In genomic region chr17:56499229-56499628, GRCm38 (mm10) we compare ENCODE assay signal across 32 mouse cellular contexts. TPM values are rescaled to one million over a fixed set of nuclear protein-coding genes. Genes with fewer than 3 reads are reported as not detected.
A peak's percentile ranks its signal among the peaks of the same experiment; 100 is the strongest.
DNase-seq lines count a peak whose midpoint lies in the region; ATAC-seq and TF ChIP-seq lines count a peak whose summit lies in the region.
"Had no signal": no experiment of that assay in that cellular context is flagged by ENCODE, and none has a peak within 500 bp of the region (broad histone marks: within the 10 kb centered on the region; RNA-seq: fewer than 3 reads in every experiment).

No protein-coding gene starts in this region.

- peaks cover 7% of the 10 kb centered on the region for H3K27me3 ChIP-seq in forebrain, embryonic 12.5 days
- no peaks in the 10 kb centered on the region for H3K27me3 ChIP-seq in forebrain, postnatal 0 days (ENCODE audit: insufficient read depth, low read length)
- H3K27me3 ChIP-seq in hindbrain, embryonic 11.5 days (ENCODE audit: control insufficient read depth, insufficient read depth, low read length) = no peaks in the 10 kb centered on the region
- H3K27me3 ChIP-seq in hindbrain, embryonic 10.5 days (ENCODE audit: insufficient read depth, poor library complexity, severe bottlenecking) = no peaks in the 10 kb centered on the region
- no peaks in the 10 kb centered on the region for H3K27me3 ChIP-seq in midbrain, embryonic 14.5 days (ENCODE audit: control insufficient read depth, insufficient read depth, low read length)
- H3K27me3 ChIP-seq in midbrain, embryonic 11.5 days (ENCODE audit: control insufficient read depth, insufficient read depth, low read length) = no peaks in the 10 kb centered on the region
- H3K27me3 ChIP-seq: embryonic facial prominence, embryonic 12.5 days; embryonic facial prominence, embryonic 15.5 days; heart, embryonic 13.5 days had no signal

- no peak for DNase-seq in forebrain, postnatal 0 days
- no peak for DNase-seq in hindbrain, embryonic 11.5 days (ENCODE audit: low spot score)
- no peak for DNase-seq in hindbrain, embryonic 10.5 days (ENCODE audit: low spot score)
- no peak for DNase-seq in midbrain, embryonic 14.5 days
- DNase-seq in midbrain, embryonic 11.5 days (ENCODE audit: low spot score, missing footprints) = no peak
- DNase-seq in brain, embryonic 14.5 days (ENCODE audit: low read depth) = peak; percentile 76
- DNase-seq in kidney, postnatal 25 days = no peak
- DNase-seq: adrenal gland, adult 8-10 months; adrenal gland, postnatal 25 days; cerebellum, adult 11 months; cerebellum, adult 2 months; cerebellum, adult 9-11 months; cerebellum, postnatal 25 days; gastrocnemius, postnatal 10 days; gastrocnemius, postnatal 36 days; heart, adult 2 months; heart, postnatal 14 days; heart, postnatal 4 days had no signal

- H3K4me3 ChIP-seq in forebrain, embryonic 12.5 days (replicated peaks) = no peak overlapping the region
- no peak overlapping the region for H3K4me3 ChIP-seq in forebrain, postnatal 0 days (ENCODE audit: low read depth, low read length)
- no peak overlapping the region for H3K4me3 ChIP-seq in hindbrain, embryonic 11.5 days (ENCODE audit: low read depth, low read length)
- H3K4me3 ChIP-seq in hindbrain, embryonic 10.5 days = no peak overlapping the region
- H3K4me3 ChIP-seq in midbrain, embryonic 14.5 days (replicated peaks; ENCODE audit: low read depth, low read length) = no peak overlapping the region
- H3K4me3 ChIP-seq in midbrain, embryonic 11.5 days (ENCODE audit: low read depth, low read length) = no peak overlapping the region
- H3K4me3 ChIP-seq: embryonic facial prominence, embryonic 12.5 days; embryonic facial prominence, embryonic 15.5 days; heart, adult 2 months; heart, embryonic 10.5 days; heart, embryonic 13.5 days had no signal

- WGBS in forebrain, embryonic 12.5 days = 62% methylated on average over 5 of the region's 5 CpGs
- 42% methylated on average over 5 of the region's 5 CpGs for WGBS in forebrain, postnatal 0 days
- 70% methylated on average over 5 of the region's 5 CpGs for WGBS in hindbrain, embryonic 11.5 days
- 72% methylated on average over 5 of the region's 5 CpGs for WGBS in hindbrain, embryonic 10.5 days
- WGBS in midbrain, embryonic 14.5 days = 55% methylated on average over 5 of the region's 5 CpGs
- 80% methylated on average over 5 of the region's 5 CpGs for WGBS in midbrain, embryonic 11.5 days

- ATAC-seq in forebrain, embryonic 12.5 days (ENCODE audit: low FRiP score) = peak; percentile 18; the same call in 1 of the 2 replicates
- ATAC-seq in forebrain, postnatal 0 days = no peak
- peak; percentile 43; the same call in 1 of the 2 replicates for ATAC-seq in hindbrain, embryonic 11.5 days (ENCODE audit: low FRiP score)
- peak; percentile 21; the same call in 1 of the 2 replicates for ATAC-seq in midbrain, embryonic 14.5 days (ENCODE audit: low FRiP score, low TSS enrichment)
- ATAC-seq in midbrain, embryonic 11.5 days (ENCODE audit: low FRiP score) = no peak
- ATAC-seq: activated CD4-positive, CD25-positive, alpha-beta regulatory T cell, adult 4 months; intestine, postnatal 0 days had no signal

- H3K36me3 ChIP-seq in forebrain, embryonic 12.5 days (replicated peaks) = no peaks in the 10 kb centered on the region
- H3K36me3 ChIP-seq in forebrain, postnatal 0 days (ENCODE audit: insufficient read depth) = no peaks in the 10 kb centered on the region
- no peaks in the 10 kb centered on the region for H3K36me3 ChIP-seq in hindbrain, embryonic 11.5 days (ENCODE audit: control insufficient read depth, insufficient read depth, low read length)
- no peaks in the 10 kb centered on the region for H3K36me3 ChIP-seq in hindbrain, embryonic 10.5 days
- no peaks in the 10 kb centered on the region for H3K36me3 ChIP-seq in midbrain, embryonic 14.5 days (ENCODE audit: control insufficient read depth, insufficient read depth, low read length)
- H3K36me3 ChIP-seq in midbrain, embryonic 11.5 days (ENCODE audit: control insufficient read depth, insufficient read depth, low read length) = no peaks in the 10 kb centered on the region
- H3K36me3 ChIP-seq: embryonic facial prominence, embryonic 12.5 days; embryonic facial prominence, embryonic 15.5 days; heart, embryonic 10.5 days; heart, embryonic 13.5 days had no signal

- TF ChIP-seq POLR2A in brain, embryonic 14.5 days (IDR thresholded peaks at IDR 0.05; ENCODE audit: borderline replicate concordance, extremely low read depth, insufficient read depth, insufficient read length, poor library complexity, severe bottlenecking) = no peak

- H3K4me1 ChIP-seq in forebrain, embryonic 12.5 days = peaks cover 22% of the 10 kb centered on the region
- peaks cover 7% of the 10 kb centered on the region; the same call in 1 of the 2 replicates for H3K4me1 ChIP-seq in forebrain, postnatal 0 days (ENCODE audit: insufficient read depth)
- no peaks in the 10 kb centered on the region for H3K4me1 ChIP-seq in hindbrain, embryonic 11.5 days (replicated peaks; ENCODE audit: control insufficient read depth, insufficient read depth, low read length)
- peaks cover 8% of the 10 kb centered on the region; the same call in 1 of the 2 replicates for H3K4me1 ChIP-seq in hindbrain, embryonic 10.5 days (replicated peaks)
- no peaks in the 10 kb centered on the region for H3K4me1 ChIP-seq in midbrain, embryonic 14.5 days (ENCODE audit: control insufficient read depth, insufficient read depth, low read length)
- no peaks in the 10 kb centered on the region for H3K4me1 ChIP-seq in midbrain, embryonic 11.5 days (ENCODE audit: control insufficient read depth, insufficient read depth, low read length)
- H3K4me1 ChIP-seq: embryonic facial prominence, embryonic 12.5 days; heart, embryonic 10.5 days; heart, embryonic 13.5 days had no signal

- no peak for TF ChIP-seq CTCF in forebrain, postnatal 0 days (IDR thresholded peaks at IDR 0.05; ENCODE audit: low read depth)
- no peak for TF ChIP-seq CTCF in brain, embryonic 14.5 days (IDR thresholded peaks at IDR 0.05; ENCODE audit: borderline replicate concordance, extremely low read depth, insufficient read depth, insufficient read length)

- H3K27ac ChIP-seq in forebrain, embryonic 12.5 days = no peak overlapping the region
- no peak overlapping the region for H3K27ac ChIP-seq in forebrain, postnatal 0 days (ENCODE audit: low read depth, low read length)
- H3K27ac ChIP-seq in hindbrain, embryonic 11.5 days (ENCODE audit: low read depth, low read length) = no peak overlapping the region
- H3K27ac ChIP-seq in hindbrain, embryonic 10.5 days = no peak overlapping the region
- H3K27ac ChIP-seq in midbrain, embryonic 14.5 days (replicated peaks; ENCODE audit: low read depth, low read length) = no peak overlapping the region
- H3K27ac ChIP-seq in midbrain, embryonic 11.5 days (ENCODE audit: low read depth, low read length) = no peak overlapping the region
- H3K27ac ChIP-seq: embryonic facial prominence, embryonic 12.5 days; embryonic facial prominence, embryonic 15.5 days; heart, adult 2 months; heart, embryonic 10.5 days; heart, embryonic 13.5 days; hindbrain, embryonic 14.5 days had no signal

- no peak overlapping the region for H3K9ac ChIP-seq in forebrain, embryonic 12.5 days
- no peak overlapping the region for H3K9ac ChIP-seq in forebrain, postnatal 0 days
- no peak overlapping the region for H3K9ac ChIP-seq in hindbrain, embryonic 11.5 days (ENCODE audit: low read depth, low read length)
- H3K9ac ChIP-seq in midbrain, embryonic 14.5 days (replicated peaks; ENCODE audit: low read length) = no peak overlapping the region
- H3K9ac ChIP-seq in midbrain, embryonic 11.5 days (ENCODE audit: low read length) = no peak overlapping the region
- H3K9ac ChIP-seq: embryonic facial prominence, embryonic 12.5 days; embryonic facial prominence, embryonic 15.5 days; heart, embryonic 13.5 days; hindbrain, embryonic 14.5 days had no signal

- H3K9me3 ChIP-seq in forebrain, embryonic 12.5 days = peaks cover 21% of the 10 kb centered on the region
- no peaks in the 10 kb centered on the region for H3K9me3 ChIP-seq in forebrain, postnatal 0 days (ENCODE audit: low read length)
- H3K9me3 ChIP-seq in hindbrain, embryonic 11.5 days (ENCODE audit: control insufficient read depth, low read length) = peaks cover 10% of the 10 kb centered on the region
- peaks cover 41% of the 10 kb centered on the region for H3K9me3 ChIP-seq in hindbrain, embryonic 10.5 days
- H3K9me3 ChIP-seq in midbrain, embryonic 14.5 days (ENCODE audit: control insufficient read depth, low read length) = peaks cover 7% of the 10 kb centered on the region; the same call in 1 of the 2 replicates
- H3K9me3 ChIP-seq in midbrain, embryonic 11.5 days (ENCODE audit: control insufficient read depth, low read length) = peaks cover 9% of the 10 kb centered on the region

- H3K4me2 ChIP-seq in forebrain, embryonic 12.5 days = no peak overlapping the region
- no peak overlapping the region for H3K4me2 ChIP-seq in forebrain, postnatal 0 days (ENCODE audit: low read depth)
- no peak overlapping the region for H3K4me2 ChIP-seq in hindbrain, embryonic 11.5 days (replicated peaks; ENCODE audit: low read depth, low read length)
- no peak overlapping the region for H3K4me2 ChIP-seq in midbrain, embryonic 14.5 days (ENCODE audit: low read length)
- no peak overlapping the region for H3K4me2 ChIP-seq in midbrain, embryonic 11.5 days
- H3K4me2 ChIP-seq: embryonic facial prominence, embryonic 12.5 days; embryonic facial prominence, embryonic 15.5 days; heart, embryonic 13.5 days; hindbrain, embryonic 14.5 days had no signal

RNA-seq across cellular contexts. Expression of gene Znrf4, which starts 13.0 kb away (rescaled TPM):
- polyA plus RNA-seq in forebrain, embryonic 12.5 days (2016; fragmentation: Nextera tagmentation; extraction: Ambion mirVana) = not detected in 2 replicates
- total RNA-seq in forebrain, postnatal 0 days (2014; rRNA removed) = not detected in 2 replicates
- 0.13 and 0.16 TPM in 2 replicates for polyA plus RNA-seq in forebrain, postnatal 0 days (2015; fragmentation: Nextera tagmentation; extraction: Ambion mirVana)
- polyA plus RNA-seq in hindbrain, embryonic 11.5 days (2014; fragmentation: Nextera tagmentation; extraction: Ambion mirVana) = not detected in 2 replicates
- polyA plus RNA-seq in hindbrain, embryonic 10.5 days (2016; fragmentation: Nextera tagmentation; extraction: Ambion mirVana) = not detected in 2 replicates
- not detected in 2 replicates for polyA plus RNA-seq in midbrain, embryonic 14.5 days (2014; fragmentation: Nextera tagmentation; extraction: Ambion mirVana)
- polyA plus RNA-seq in midbrain, embryonic 11.5 days (2014; fragmentation: Nextera tagmentation; extraction: Ambion mirVana) = not detected in 2 replicates
- polyA plus RNA-seq in brain, embryonic 14.5 days (2012; rRNA removed) = 0.05 TPM in 1 of 2 replicates, not detected in the other
- total RNA-seq: adrenal gland, adult 8-10 months; adrenal gland, postnatal 25 days; common myeloid progenitor, adult 5-6 weeks; ES-E14; gastrocnemius, adult 18-20 months; gastrocnemius, postnatal 10 days; gastrocnemius, postnatal 36 days; granulocyte monocyte progenitor cell, adult 5-6 weeks; heart, adult 2 months; heart, postnatal 14 days; heart, postnatal 4 days had no signal
- polyA plus RNA-seq: activated CD4-positive, CD25-positive, alpha-beta regulatory T cell, adult 4 months; cerebellum, adult 2 months; embryonic facial prominence, embryonic 12.5 days; embryonic facial prominence, embryonic 15.5 days; heart, embryonic 10.5 days; heart, embryonic 13.5 days; heart, embryonic 16.5 days; hindbrain, embryonic 14.5 days; intestine, embryonic 14.5 days; intestine, postnatal 0 days had no signal

RNA-seq across cellular contexts. Expression of gene Ptprs, which starts 22.9 kb away (rescaled TPM):
- 330 and 331 TPM in 2 replicates for polyA plus RNA-seq in forebrain, embryonic 12.5 days (2016; fragmentation: Nextera tagmentation; extraction: Ambion mirVana)
- total RNA-seq in forebrain, postnatal 0 days (2014; rRNA removed) = 568 and 711 TPM in 2 replicates
- 196 and 250 TPM in 2 replicates for polyA plus RNA-seq in forebrain, postnatal 0 days (2015; fragmentation: Nextera tagmentation; extraction: Ambion mirVana)
- 142 and 156 TPM in 2 replicates for polyA plus RNA-seq in hindbrain, embryonic 11.5 days (2014; fragmentation: Nextera tagmentation; extraction: Ambion mirVana)
- 109 and 172 TPM in 2 replicates for polyA plus RNA-seq in hindbrain, embryonic 10.5 days (2016; fragmentation: Nextera tagmentation; extraction: Ambion mirVana)
- 304 and 345 TPM in 2 replicates for polyA plus RNA-seq in midbrain, embryonic 14.5 days (2014; fragmentation: Nextera tagmentation; extraction: Ambion mirVana)
- 115 and 125 TPM in 2 replicates for polyA plus RNA-seq in midbrain, embryonic 11.5 days (2014; fragmentation: Nextera tagmentation; extraction: Ambion mirVana)
- polyA plus RNA-seq in brain, embryonic 14.5 days (2012; rRNA removed) = 1,311 and 1,669 TPM in 2 replicates

RNA-seq across cellular contexts. Expression of gene Gm20219, which starts 55.0 kb away (rescaled TPM):
- 0.87 and 1.4 TPM in 2 replicates for polyA plus RNA-seq in forebrain, embryonic 12.5 days (2016; fragmentation: Nextera tagmentation; extraction: Ambion mirVana)
- 0.33 TPM in 1 of 2 replicates, not detected in the other for total RNA-seq in forebrain, postnatal 0 days (2014; rRNA removed)
- 0.29 and 0.40 TPM in 2 replicates for polyA plus RNA-seq in forebrain, postnatal 0 days (2015; fragmentation: Nextera tagmentation; extraction: Ambion mirVana)
- 1.0 and 1.1 TPM in 2 replicates for polyA plus RNA-seq in hindbrain, embryonic 11.5 days (2014; fragmentation: Nextera tagmentation; extraction: Ambion mirVana)
- polyA plus RNA-seq in hindbrain, embryonic 10.5 days (2016; fragmentation: Nextera tagmentation; extraction: Ambion mirVana) = 0.30 and 0.92 TPM in 2 replicates
- 0.95 and 1.2 TPM in 2 replicates for polyA plus RNA-seq in midbrain, embryonic 14.5 days (2014; fragmentation: Nextera tagmentation; extraction: Ambion mirVana)
- polyA plus RNA-seq in midbrain, embryonic 11.5 days (2014; fragmentation: Nextera tagmentation; extraction: Ambion mirVana) = 0.45 and 0.58 TPM in 2 replicates
- polyA plus RNA-seq in brain, embryonic 14.5 days (2012; rRNA removed) = 2.9 and 3.1 TPM in 2 replicates
- total RNA-seq: common myeloid progenitor, adult 5-6 weeks had no signal
- polyA plus RNA-seq: intestine, postnatal 0 days had no signal

Comparison
In these comparisons a context has a peak if more than half of its experiments do, and no peak if none do; other contexts are left out.
1. ATAC-seq: peak in forebrain, embryonic 12.5 days (single experiment), hindbrain, embryonic 11.5 days (single experiment) and midbrain, embryonic 14.5 days (single experiment); none in forebrain, postnatal 0 days (single experiment) and midbrain, embryonic 11.5 days (single experiment).